Mouse (Mus musculus): ENCODE data around the gene Wdfy1.
A peak's percentile ranks its signal among the peaks of the same experiment; 100 is the strongest.

Wdfy1 gene

GRCm38 (mm10) chr1:79775927-79776458 lies at the start of gene Wdfy1, which contains the start of gene Mrpl44:
TSS of gene Wdfy1 (minus strand) at chr1:79776143.
TSS of gene Mrpl44 (plus strand) at chr1:79776018.
- peak; percentile 97 for DNase-seq (ENCODE audit: low read depth, low spot score)
- peaks cover 14% of the 10 kb centered on the region for H3K36me3 ChIP-seq (ENCODE audit: control insufficient read depth, insufficient read depth, low read length, poor library complexity, severe bottlenecking)

GRCm38 (mm10) chr1:79823951-79824633 lies 48.1 kb upstream of the Wdfy1 start:
- no peaks in the 10 kb centered on the region for H3K36me3 ChIP-seq (ENCODE audit: control insufficient read depth, insufficient read depth, low read length, poor library complexity, severe bottlenecking)
- no peak for DNase-seq (ENCODE audit: low read depth, low spot score)
- no peaks in the 10 kb centered on the region for H3K27me3 ChIP-seq (ENCODE audit: control insufficient read depth, insufficient read depth, low read length, poor library complexity, severe bottlenecking)

More at GRCm38 (mm10) chr1:79775927-79776458, at the start of gene Wdfy1, which contains the start of gene Mrpl44:
- no peaks in the 10 kb centered on the region for H3K27me3 ChIP-seq (ENCODE audit: control insufficient read depth, insufficient read depth, low read length, poor library complexity, severe bottlenecking)

DNA sequence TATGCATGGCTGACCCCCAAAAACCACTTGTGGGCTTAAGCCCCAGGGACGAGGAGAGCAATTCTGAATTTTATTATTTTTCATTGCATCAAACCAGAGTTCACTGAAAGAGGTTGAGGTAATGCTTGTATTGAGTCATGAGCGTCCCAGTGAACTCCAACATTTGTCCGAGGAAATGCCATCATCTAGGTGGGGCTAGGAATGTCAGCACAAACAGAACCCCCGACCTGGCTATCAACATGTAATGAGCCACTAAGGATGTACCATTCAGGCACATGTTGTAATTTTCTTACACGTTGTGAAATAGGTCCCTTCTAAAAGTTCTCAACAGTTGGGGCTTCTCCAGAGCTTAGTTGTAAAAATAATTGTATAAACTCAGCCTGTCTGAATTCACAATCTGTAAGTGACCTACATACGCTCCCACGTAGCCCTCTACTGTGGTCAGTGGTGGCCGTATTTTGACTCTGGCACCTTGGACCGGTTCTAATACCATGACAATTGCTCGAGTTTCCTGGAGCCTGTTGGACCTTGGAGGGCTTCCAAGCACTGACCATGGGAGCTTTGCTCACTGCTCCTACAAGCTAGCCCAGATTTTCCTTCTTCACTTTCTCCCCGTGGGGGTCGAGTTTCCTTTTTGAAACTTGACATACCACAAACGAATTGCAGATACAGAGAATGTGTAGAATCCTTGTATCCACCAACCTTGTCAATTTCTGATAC lies 47.0 kb upstream of the Wdfy1 start:
- H3K27me3 ChIP-seq (ENCODE audit: control insufficient read depth, insufficient read depth, low read length, poor library complexity, severe bottlenecking), result no peaks in the 10 kb centered on the region
- no peaks in the 10 kb centered on the region for H3K36me3 ChIP-seq (ENCODE audit: control insufficient read depth, insufficient read depth, low read length, poor library complexity, severe bottlenecking)
- DNase-seq (ENCODE audit: low read depth, low spot score), result no peak

GRCm38 (mm10) chr1:79819296-79819879 lies 43.4 kb upstream of the Wdfy1 start:
- Histone ChIP-seq H3K36me3 (ENCODE audit: control insufficient read depth, insufficient read depth, low read length, poor library complexity, severe bottlenecking) (no peaks in the 10 kb centered on the region), H3K27me3 (ENCODE audit: control insufficient read depth, insufficient read depth, low read length, poor library complexity, severe bottlenecking) (no peaks in the 10 kb centered on the region)
- DNase-seq (ENCODE audit: low read depth, low spot score), result peak; percentile 1

DNA sequence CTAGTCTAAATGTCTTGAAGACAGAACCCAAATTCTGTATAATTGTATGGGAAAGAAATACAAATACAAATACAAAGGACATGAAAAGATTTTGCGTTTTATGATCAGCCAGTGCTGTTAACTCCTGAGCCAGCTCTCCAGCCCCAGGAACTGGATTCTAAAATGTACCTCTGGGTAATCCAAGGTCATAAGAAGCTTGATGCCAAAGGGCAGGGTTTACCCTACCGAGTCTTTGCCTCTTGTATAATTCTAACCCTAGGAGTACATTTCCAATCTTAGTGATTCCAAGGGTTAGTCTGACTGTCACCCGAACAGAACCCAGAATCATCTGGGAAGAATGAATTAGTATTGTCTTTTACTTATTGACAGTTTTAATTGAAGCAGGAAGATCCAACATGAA lies 39.5 kb upstream of the Wdfy1 start:
- DNase-seq (ENCODE audit: low read depth, low spot score), result no peak
- no peaks in the 10 kb centered on the region for H3K36me3 ChIP-seq (ENCODE audit: control insufficient read depth, insufficient read depth, low read length, poor library complexity, severe bottlenecking)

GRCm38 (mm10) chr1:79809447-79809846 lies 33.5 kb upstream of the Wdfy1 start:
- Histone ChIP-seq H3K36me3 (ENCODE audit: control insufficient read depth, insufficient read depth, low read length, poor library complexity, severe bottlenecking) (no peaks in the 10 kb centered on the region), H3K27me3 (ENCODE audit: control insufficient read depth, insufficient read depth, low read length, poor library complexity, severe bottlenecking) (no peaks in the 10 kb centered on the region)
- no peak for DNase-seq (ENCODE audit: low read depth, low spot score)

More for the DNA sequence above, 39.5 kb upstream of the Wdfy1 start:
- H3K27me3 ChIP-seq (ENCODE audit: control insufficient read depth, insufficient read depth, low read length, poor library complexity, severe bottlenecking), result no peaks in the 10 kb centered on the region

DNA sequence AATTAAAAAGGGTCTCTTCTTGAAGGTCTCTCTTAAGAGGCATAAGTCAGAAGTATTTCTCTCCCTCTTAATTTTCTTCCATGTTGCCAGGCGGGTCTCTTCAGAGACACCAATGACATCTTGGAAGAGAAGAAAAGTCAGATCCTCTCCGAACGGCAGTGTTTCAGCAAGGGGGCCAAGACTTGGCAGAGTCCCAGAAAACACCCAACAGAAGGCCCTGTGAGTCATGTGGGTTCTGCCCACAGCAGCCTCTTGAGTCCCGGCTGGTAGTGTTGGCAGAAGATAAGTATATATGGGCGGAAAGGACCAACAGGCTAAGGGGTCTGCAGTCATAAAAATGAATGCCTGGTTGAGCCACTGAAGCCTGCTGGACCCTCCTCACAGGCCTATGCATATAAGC lies 30.9 kb upstream of the Wdfy1 start:
- Histone ChIP-seq H3K36me3 (ENCODE audit: control insufficient read depth, insufficient read depth, low read length, poor library complexity, severe bottlenecking) (no peaks in the 10 kb centered on the region), H3K27me3 (ENCODE audit: control insufficient read depth, insufficient read depth, low read length, poor library complexity, severe bottlenecking) (no peaks in the 10 kb centered on the region)
- DNase-seq (ENCODE audit: low read depth, low spot score), result no peak

DNA sequence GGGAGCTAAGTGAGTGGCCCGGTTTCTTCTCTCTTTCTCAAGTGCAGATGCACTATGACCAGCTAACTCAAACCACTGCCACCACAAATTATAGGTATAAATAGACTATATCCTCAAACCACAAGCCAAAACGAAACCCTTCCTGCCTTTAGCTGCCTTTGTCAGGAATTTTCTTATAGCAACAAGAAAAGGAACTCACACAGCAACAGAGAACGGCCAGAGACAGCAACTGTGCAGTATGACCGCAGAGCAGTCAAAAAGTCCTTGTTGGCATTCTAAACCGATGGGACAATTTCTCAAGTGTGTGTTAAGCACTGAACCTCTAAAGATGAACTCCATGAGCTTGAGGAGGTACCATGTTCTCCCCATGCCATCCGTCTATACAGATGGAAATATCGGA lies 27.7 kb upstream of the Wdfy1 start:
- Histone ChIP-seq H3K27me3 (ENCODE audit: control insufficient read depth, insufficient read depth, low read length, poor library complexity, severe bottlenecking) (no peaks in the 10 kb centered on the region), H3K36me3 (ENCODE audit: control insufficient read depth, insufficient read depth, low read length, poor library complexity, severe bottlenecking) (no peaks in the 10 kb centered on the region)
- DNase-seq (ENCODE audit: low read depth, low spot score), result no peak

DNA sequence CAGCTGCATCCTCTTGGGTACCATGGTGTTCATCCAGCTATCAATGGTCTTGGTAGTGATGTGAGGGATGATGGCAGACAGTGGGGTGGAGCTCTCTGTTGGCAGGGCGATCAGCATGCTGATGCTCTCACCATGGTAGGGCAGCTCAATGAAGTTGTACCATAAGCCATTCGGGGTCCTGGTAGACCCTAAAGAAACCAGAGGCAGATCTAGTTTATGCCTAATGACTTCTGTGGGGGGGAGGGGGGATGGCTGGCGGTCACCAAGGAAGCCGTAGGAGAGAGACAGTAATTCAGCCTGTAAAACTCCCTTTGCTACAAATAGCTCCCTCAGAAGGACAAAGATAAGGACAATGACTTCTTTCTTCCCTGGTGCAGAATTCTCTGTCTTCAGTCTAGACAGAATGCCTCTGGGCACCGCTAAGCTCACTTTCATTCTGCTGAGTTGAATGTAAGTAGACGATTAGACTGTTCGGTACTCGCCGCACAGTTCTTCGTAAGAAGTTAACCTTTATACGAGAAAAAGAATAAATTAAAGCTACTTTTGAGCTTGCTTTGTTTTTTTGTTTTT lies 27.0 kb upstream of the Wdfy1 start:
- Histone ChIP-seq H3K27me3 (ENCODE audit: control insufficient read depth, insufficient read depth, low read length, poor library complexity, severe bottlenecking) (no peaks in the 10 kb centered on the region), H3K36me3 (ENCODE audit: control insufficient read depth, insufficient read depth, low read length, poor library complexity, severe bottlenecking) (no peaks in the 10 kb centered on the region)
- DNase-seq (ENCODE audit: low read depth, low spot score), result no peak

- Histone ChIP-seq H3K36me3 (ENCODE audit: control insufficient read depth, insufficient read depth, low read length, poor library complexity, severe bottlenecking) (no peaks in the 10 kb centered on the region), H3K27me3 (ENCODE audit: control insufficient read depth, insufficient read depth, low read length, poor library complexity, severe bottlenecking) (no peaks in the 10 kb centered on the region)
- no peak for DNase-seq (ENCODE audit: low read depth, low spot score)
Measured at GRCm38 (mm10) chr1:79797084-79797483, 21.1 kb upstream of the Wdfy1 start.

DNA sequence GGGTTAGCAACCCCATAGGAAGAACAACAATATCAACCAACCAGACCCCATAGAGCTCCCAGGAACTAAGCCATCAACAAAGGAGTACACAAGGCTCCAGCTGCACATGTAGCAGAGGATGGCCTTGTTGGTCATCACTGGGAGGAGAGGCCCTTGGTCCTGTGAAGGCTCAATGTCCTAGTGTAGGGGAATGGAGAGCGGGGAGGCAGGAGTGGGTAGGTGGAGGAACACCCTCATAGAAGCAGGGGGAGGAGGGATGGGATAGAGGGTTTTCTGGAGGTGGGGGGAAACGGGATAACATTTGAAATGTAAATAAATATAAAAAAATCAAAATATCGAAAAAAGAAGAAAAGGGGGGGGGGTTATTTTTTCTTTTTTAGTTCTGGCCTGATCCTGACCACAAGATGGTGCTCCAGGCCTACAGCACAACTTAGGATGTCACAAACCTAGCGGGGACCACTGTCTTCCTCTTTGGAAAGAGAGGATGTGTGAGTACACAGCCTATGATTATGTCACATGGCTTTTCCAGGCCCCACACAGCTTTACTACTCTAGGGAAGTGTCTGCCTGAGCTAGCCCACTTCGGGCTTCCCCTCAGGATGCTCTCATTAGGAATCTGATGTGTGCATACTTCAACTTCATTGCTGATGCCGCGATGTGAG lies 10.5 kb upstream of the Wdfy1 start:
- H3K27me3 ChIP-seq (ENCODE audit: control insufficient read depth, insufficient read depth, low read length, poor library complexity, severe bottlenecking), result no peaks in the 10 kb centered on the region
- DNase-seq (ENCODE audit: low read depth, low spot score), result peak; percentile 26
- H3K36me3 ChIP-seq (ENCODE audit: control insufficient read depth, insufficient read depth, low read length, poor library complexity, severe bottlenecking), result peaks cover 3% of the 10 kb centered on the region

DNA sequence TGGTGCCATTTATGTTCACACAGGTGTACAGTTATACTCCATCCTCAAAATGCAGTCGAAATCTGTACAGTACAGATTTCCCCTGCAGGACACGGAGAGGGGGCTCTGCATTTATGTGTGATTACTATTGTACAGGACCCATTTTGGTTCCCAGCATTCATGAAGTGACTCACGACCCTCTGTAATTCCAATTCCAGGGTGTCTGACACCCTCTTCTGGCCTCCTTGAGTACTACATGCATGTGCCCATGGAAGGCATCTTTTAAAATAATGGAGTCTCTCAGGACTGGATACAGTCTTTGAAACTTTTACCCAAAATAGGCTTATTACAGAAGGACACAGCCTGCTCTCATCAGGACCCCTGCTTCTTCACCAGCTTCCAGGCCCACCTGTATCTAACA lies 6.5 kb upstream of the Wdfy1 start:
- H3K27me3 ChIP-seq (ENCODE audit: control insufficient read depth, insufficient read depth, low read length, poor library complexity, severe bottlenecking), result no peaks in the 10 kb centered on the region
- H3K36me3 ChIP-seq (ENCODE audit: control insufficient read depth, insufficient read depth, low read length, poor library complexity, severe bottlenecking), result peaks cover 19% of the 10 kb centered on the region
- DNase-seq (ENCODE audit: low read depth, low spot score), result peak; percentile 31

DNA sequence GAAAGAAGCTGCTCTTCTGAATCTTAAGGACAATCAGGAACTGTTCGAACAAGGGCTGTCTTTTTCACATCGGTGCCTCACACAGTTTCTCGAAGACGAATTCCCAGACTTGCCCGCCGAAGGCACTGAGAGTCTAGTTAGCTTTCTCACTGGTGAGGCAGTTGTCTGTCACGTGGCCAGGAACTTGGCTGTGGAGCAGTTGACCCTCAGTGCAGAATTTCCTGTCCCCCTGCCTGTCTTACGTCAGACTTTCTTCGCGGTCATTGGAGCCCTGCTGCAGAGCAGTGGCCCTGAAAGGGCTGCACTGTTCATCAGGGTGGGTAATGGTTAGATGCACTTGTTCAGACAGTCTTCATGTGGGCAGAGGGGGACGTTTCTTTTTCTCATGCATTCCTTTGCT lies 2.1 kb upstream of the Wdfy1 start:
- DNase-seq (ENCODE audit: low read depth, low spot score), result no peak
- Histone ChIP-seq H3K36me3 (ENCODE audit: control insufficient read depth, insufficient read depth, low read length, poor library complexity, severe bottlenecking) (peaks cover 19% of the 10 kb centered on the region), H3K27me3 (ENCODE audit: control insufficient read depth, insufficient read depth, low read length, poor library complexity, severe bottlenecking) (no peaks in the 10 kb centered on the region)

DNA sequence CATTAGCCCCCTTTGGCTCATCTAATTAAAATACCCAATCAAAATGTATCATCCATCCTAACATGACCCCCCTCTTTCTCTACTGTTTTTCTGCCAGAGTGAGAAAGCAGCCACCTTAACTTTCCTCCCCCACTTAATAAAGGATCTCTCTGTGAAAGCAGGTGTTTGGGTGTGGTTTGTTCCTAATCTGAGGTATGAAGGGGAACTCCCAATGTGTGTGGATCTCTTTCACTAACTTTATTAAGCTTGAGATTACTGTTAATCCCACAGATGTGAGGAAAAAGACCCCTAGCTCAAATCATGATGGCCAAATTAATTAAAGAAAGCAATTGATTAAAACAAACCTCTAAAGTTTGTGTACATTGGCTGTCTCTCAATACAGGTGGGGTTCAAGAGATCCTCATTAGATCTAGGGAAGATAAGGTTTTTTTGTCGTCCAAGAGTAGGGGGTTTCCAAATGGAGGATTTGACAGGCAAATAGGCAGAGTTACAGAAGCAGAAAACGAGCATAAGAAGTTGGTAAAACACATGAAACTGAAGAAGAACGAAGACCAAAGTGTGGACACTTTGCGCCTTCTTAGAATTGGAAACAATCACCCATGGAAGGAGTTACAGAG lies 1.7 kb downstream of the Wdfy1 start:
- H3K27me3 ChIP-seq (ENCODE audit: control insufficient read depth, insufficient read depth, low read length, poor library complexity, severe bottlenecking), result no peaks in the 10 kb centered on the region
- peak; percentile 39 for DNase-seq (ENCODE audit: low read depth, low spot score)
- H3K36me3 ChIP-seq (ENCODE audit: control insufficient read depth, insufficient read depth, low read length, poor library complexity, severe bottlenecking), result peaks cover 5% of the 10 kb centered on the region; the same call in 1 of the 2 replicates

All from splenic B cell, adult 2 months (primary cell).